Mouse (Mus musculus) fat pad, adult 2 months (tissue): ENCODE measurements around the gene Fam193a.

Source experiments
- DNase-seq: peaks from one replicate; pipeline ENCODE4 v3.0.0-alpha.2; 2011; ENCODE audit warnings: low read depth, low spot score; ENCODE audit errors: extremely low read depth

Gene Fam193a

GRCm38 (mm10) chr5:34378787-34379186 is 9.1 kb downstream of the Fam193a start:
- DNase-seq, result no peak

- DNase-seq, result no peak
Measured at GRCm38 (mm10) chr5:34381700-34382099, 12.0 kb downstream of the Fam193a start.

- DNase-seq, result no peak
Measured at GRCm38 (mm10) chr5:34385616-34386015, 15.9 kb downstream of the Fam193a start.

- DNase-seq, result no peak
Measured at GRCm38 (mm10) chr5:34386744-34387143, 17.0 kb downstream of the Fam193a start.

DNA sequence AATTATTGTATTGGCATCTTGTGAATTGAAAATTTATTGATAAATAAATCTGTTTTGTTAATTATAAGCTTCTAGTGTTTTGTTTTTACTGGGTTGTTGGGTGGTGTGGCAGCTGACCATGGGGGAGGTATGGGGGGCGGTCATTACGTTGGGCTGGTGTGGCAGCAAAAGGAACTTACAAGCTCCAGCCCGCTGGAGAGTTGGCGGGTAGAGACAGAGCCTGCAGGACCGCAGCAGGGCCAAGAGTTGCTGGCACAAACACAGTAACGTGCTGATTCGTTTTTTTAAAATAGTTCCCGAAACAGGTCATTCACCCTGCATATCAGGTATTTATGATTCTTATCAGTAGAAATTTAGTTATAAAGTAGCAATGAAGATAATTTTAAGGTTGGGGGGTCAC is 23.5 kb downstream of the Fam193a start:
- no peak for DNase-seq

- no peak for DNase-seq
Measured at GRCm38 (mm10) chr5:34395347-34395746, 25.6 kb downstream of the Fam193a start.

GRCm38 (mm10) chr5:34395850-34396540 is 26.3 kb downstream of the Fam193a start:
- no peak for DNase-seq

- no peak for DNase-seq
Measured at GRCm38 (mm10) chr5:34397866-34398265, 28.1 kb downstream of the Fam193a start.

GRCm38 (mm10) chr5:34398326-34398725 is 28.6 kb downstream of the Fam193a start:
- DNase-seq, result no peak

DNA sequence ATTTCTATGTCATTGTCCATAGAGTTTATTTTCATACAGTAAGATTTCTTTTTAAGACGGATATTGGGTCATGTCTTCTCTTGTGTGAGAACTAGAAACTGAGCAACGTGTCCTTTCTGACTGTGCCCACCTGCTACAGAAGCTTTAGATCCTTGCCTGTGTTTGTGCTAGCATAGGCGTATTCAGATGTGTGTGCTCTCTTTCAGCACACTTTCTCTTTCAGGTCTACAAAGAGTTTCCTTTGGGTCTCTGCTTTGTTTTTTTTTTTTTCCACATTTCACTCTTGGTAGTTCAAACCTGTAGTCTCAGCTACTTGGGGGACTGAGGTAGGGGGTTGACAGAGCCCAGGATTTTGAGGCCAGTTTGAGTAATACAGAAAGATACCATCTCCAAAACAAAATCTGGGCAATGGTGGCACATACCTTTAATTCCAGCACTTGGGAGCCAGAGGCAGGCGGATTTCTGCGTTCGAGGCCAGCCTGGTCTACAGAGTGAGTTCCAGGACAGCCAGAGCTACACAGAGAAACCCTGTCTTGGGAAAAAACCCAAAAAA is 37.7 kb downstream of the Fam193a start:
- no peak for DNase-seq

- no peak for DNase-seq
Measured at GRCm38 (mm10) chr5:34409002-34409401, 39.3 kb downstream of the Fam193a start.

GRCm38 (mm10) chr5:34410819-34411218 is 41.1 kb downstream of the Fam193a start:
- DNase-seq, result no peak

DNA sequence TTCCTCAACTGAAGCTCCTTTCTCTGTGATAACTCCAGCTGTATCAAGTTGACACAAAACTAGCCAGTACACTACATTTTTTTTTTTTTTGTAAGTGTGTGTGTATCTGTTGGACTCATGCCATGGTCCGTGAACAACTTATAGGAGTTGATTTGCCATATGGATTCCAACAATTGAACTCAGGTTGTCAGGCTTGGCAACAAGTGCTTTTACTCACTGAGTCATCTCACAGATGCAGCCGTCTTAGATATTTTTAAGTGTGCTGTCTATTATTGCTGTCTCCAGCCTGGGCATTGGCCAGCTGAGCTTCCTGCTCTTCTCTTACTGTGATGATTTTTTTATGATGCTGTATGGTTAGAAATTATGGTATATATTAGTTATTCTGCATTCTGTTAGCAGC is 44.2 kb downstream of the Fam193a start:
- no peak for DNase-seq

GRCm38 (mm10) chr5:34417251-34418008 is 47.7 kb downstream of the Fam193a start:
- DNase-seq, result no peak

DNA sequence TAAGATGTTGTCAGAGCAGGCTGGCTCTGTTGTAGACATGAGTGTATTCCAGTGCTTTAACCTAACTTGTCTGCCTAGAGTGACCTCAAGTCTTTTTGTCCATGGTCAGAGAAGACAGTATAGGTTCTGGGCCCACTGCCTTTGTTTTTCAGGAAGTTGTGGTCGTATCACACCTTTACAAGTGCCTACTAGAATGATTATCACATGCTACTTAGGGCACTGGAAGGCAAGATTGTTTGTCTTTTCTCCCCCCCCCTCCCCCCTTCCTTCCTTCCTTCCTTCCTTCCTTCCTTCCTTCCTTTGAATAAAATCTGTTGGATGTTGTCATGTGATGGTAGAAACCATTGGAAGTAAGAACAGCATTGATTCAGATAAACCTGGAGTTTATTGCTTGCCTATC is 49.5 kb downstream of the Fam193a start:
- DNase-seq, result no peak

DNA sequence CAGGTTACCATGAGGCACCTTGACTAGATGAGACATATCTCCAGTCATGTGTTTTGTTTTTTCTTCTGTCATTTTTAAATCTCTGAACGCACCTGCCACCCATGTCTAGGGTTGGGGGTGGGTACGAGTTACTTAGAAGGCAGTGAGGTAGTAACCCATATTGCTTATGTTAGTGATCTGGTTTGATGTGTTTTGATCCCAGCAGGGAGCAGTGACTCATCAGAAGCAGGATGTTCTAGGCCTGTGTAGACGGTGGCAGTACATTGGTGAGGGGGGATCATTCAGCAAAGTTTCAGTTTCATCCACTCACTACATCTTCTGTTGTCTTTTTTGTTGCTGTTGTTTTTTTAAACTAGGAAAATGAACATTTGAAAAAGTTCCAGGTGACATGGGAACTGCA is 61.0 kb downstream of the Fam193a start:
- no peak for DNase-seq

DNA sequence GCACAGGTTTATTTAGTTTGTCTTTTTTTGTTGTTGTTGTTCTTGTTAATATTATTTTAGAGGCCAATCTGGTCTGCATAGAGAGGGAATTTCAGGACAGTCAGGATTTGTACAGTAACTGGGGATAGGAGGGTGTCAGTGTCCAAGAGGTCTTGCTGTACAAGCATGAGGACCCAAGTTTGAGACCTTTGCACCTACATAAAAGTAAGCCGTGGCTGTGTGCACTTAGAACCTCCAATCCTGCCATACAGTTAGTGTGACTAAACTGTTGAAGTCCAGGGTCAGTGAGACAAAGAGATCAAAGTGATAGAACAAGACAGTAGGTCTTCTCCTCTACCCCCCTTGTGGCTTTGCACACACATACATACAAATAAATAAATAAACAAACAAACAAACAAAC is 64.1 kb downstream of the Fam193a start:
- no peak for DNase-seq

DNA sequence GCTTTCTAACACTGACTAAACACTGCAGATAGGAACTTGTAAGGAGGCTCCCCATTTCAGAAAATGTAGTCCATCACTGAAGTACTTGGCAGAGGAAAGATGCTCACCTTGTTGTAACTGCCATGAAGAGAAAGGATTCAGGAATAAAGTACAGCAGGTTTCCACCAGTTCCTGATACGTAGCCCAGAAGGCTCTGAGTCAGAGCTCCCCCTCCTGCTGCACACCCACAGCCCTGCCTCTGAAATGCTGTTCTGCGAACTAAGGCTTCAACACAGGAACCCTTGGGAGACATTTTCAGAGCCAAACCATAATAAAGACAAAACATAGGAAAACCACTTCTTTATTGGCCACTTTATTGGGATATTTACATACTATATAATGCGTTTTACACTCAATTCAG is 64.5 kb downstream of the Fam193a start:
- no peak for DNase-seq

GRCm38 (mm10) chr5:34438052-34438451 is 68.3 kb downstream of the Fam193a start:
- DNase-seq, result no peak

- DNase-seq, result no peak
Measured at GRCm38 (mm10) chr5:34438659-34439058, 68.9 kb downstream of the Fam193a start.

DNA sequence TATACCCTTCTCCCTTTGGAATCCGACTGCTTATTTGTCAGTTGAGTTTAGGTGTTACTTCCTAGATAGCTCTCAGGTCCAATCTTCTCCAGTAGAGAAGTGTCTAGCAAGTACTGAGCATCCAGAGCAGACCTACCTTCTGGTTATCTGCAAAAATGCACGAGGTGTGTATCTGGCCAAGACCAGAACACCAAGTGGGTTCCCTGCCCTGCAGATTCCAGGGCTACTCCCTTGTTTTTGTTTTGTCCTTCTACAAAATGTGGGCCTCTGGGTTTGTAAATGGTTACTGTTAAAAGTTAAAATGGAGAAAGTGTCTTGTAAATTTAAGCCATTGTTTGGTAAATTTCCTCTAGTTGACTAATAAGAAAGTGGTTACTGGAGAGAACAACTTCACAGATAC is 70.0 kb downstream of the Fam193a start:
- DNase-seq, result no peak

DNA sequence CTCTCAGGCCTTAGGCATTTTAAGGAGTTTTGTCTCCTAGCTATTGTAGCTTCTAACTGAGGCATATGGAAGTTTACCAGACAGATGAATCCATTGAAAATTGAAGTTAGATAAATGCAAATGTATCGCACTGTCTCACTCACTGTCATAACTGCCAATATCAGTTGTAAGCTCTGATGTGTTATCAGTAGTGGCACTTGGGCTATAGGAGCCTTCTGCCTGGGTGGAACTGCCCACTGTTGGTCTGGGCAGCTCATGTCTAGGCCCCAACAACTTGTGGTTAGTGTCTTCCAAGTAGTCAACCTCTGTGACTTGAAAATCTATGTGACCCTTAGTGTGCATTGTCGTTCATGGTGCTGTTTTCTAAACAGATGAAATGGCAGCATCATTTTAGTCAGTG is 72.1 kb downstream of the Fam193a start:
- DNase-seq, result no peak
